Mouse (Mus musculus) stomach, embryonic 16.5 days (tissue): ENCODE data around the gene Actr1b. TPM values are rescaled to one million over a fixed set of nuclear protein-coding genes. Genes with fewer than 3 reads are reported as not detected.

Source experiments
- ATAC-seq: fragments of 200-750 bp; cut with Nextera tagmentation; 2 replicates; pipeline ENCODE4 v1.8.0; 2017; ENCODE audit warnings: moderate number of reproducible peaks, moderate TSS enrichment; ENCODE audit not compliant: insufficient read depth, low FRiP score
- H3K27ac ChIP-seq: fragments of 300-500 bp; sonication (generic); 2 replicates; pipeline ENCODE4 v1.5.1; 2014; ENCODE audit warnings: low read length
- H3K27me3 ChIP-seq: fragments of 300-500 bp; sonication (generic); 2 replicates; pipeline ENCODE4 v1.6.1; 2014; ENCODE audit warnings: low read length, control low read depth, mixed read lengths; ENCODE audit not compliant: control insufficient read depth, insufficient read depth
- H3K36me3 ChIP-seq: fragments of 300-500 bp; sonication (generic); 2 replicates; pipeline ENCODE4 v1.6.1; 2014; ENCODE audit warnings: low read length; ENCODE audit not compliant: control insufficient read depth, insufficient read depth
- H3K4me1 ChIP-seq: fragments of 300-500 bp; sonication (generic); 2 replicates; pipeline ENCODE4 v1.6.1; 2014; ENCODE audit warnings: low read length, control low read depth, mixed read lengths; ENCODE audit not compliant: control insufficient read depth, insufficient read depth
- H3K4me2 ChIP-seq: fragments of 300-500 bp; sonication (generic); 2 replicates; pipeline ENCODE4 v1.6.1; 2014; ENCODE audit warnings: low read depth, low read length, mixed read lengths
- H3K4me3 ChIP-seq: fragments of 300-500 bp; sonication (generic); replicated peaks from 2 replicates; pipeline ENCODE4 v1.5.1; 2014; ENCODE audit warnings: mild to moderate bottlenecking, low read length
- H3K9ac ChIP-seq: fragments of 300-500 bp; sonication (generic); 2 replicates; pipeline ENCODE4 v1.6.1; 2014; ENCODE audit warnings: low read length
- H3K9me3 ChIP-seq: fragments of 300-500 bp; sonication (generic); replicated peaks from 2 replicates; pipeline ENCODE4 v1.6.1; 2016; ENCODE audit warnings: low read length, control low read depth; ENCODE audit not compliant: control insufficient read depth
- WGBS: fragments of 180-500 bp; shearing (Covaris S2); extraction: QIAGEN DNeasy Blood & Tissue Kit; methylation state at CpG from one replicate; pipeline ENCODE4 v1.1.7; 2014; 5-methylcytosine and 5-hydroxymethylcytosine counted together
- polyA plus RNA-seq: library from polyadenylated mRNA; unstranded; fragments of >200 nt; fragmentation: Nextera tagmentation; extraction: Ambion mirVana; gene quantifications from 2 replicates; pipeline ENCODE4 v1.2.1, GENCODE M21; 2015

The Actr1b gene
- polyA plus RNA-seq: 95.3 and 103 TPM in 2 replicates

GRCm38 (mm10) chr1:36714311-36714710, at the start of gene Actr1b:
TSS of gene Actr1b (minus strand) at chr1:36714422.
- Histone ChIP-seq H3K27me3 (no peaks in the 10 kb centered on the region), H3K4me3 (no peak within 1 kb of the TSS), H3K9me3 (no peaks in the 10 kb centered on the region), H3K9ac (no peak within 1 kb of the TSS), H3K4me2 (no peak within 1 kb of the TSS), H3K27ac (no peak within 1 kb of the TSS), H3K4me1 (no peaks in the 10 kb centered on the region; the same call in 1 of the 2 replicates), H3K36me3 (no peaks in the 10 kb centered on the region)
- no peak for ATAC-seq
- WGBS: 72% methylated on average over 5 of the region's 5 CpGs

GRCm38 (mm10) chr1:36761568-36761967, 47.3 kb upstream of the Actr1b start, which contains the start of gene Zap70:
TSS of gene Zap70 (plus strand) at chr1:36761798.
- 87% methylated on average over 11 of the region's 11 CpGs for WGBS
- Histone ChIP-seq H3K4me2 (no peak within 1 kb of the TSS), H3K27ac (no peak within 1 kb of the TSS), H3K4me1 (no peaks in the 10 kb centered on the region), H3K27me3 (no peaks in the 10 kb centered on the region), H3K9me3 (no peaks in the 10 kb centered on the region), H3K36me3 (no peaks in the 10 kb centered on the region), H3K4me3 (no peak within 1 kb of the TSS), H3K9ac (no peak within 1 kb of the TSS)
- no peak for ATAC-seq

- 87% methylated on average over 8 of the region's 8 CpGs for WGBS
- H3K4me2 ChIP-seq: no peak overlapping the region
- ATAC-seq: no peak
- H3K9ac ChIP-seq: no peak overlapping the region
- no peak overlapping the region for H3K4me3 ChIP-seq
- H3K27me3 ChIP-seq: no peaks in the 10 kb centered on the region
- H3K27ac ChIP-seq: no peak overlapping the region
- H3K4me1 ChIP-seq: no peaks in the 10 kb centered on the region
- H3K9me3 ChIP-seq: no peaks in the 10 kb centered on the region
- no peaks in the 10 kb centered on the region for H3K36me3 ChIP-seq
These were observed 46.8 kb upstream of the Actr1b start for GRCm38 (mm10) chr1:36761061-36761460.

- H3K4me2 ChIP-seq: no peak overlapping the region
These were observed 46.2 kb upstream of the Actr1b start for GRCm38 (mm10) chr1:36760401-36760800.

GRCm38 (mm10) chr1:36759076-36759475, 44.9 kb upstream of the Actr1b start:
- Histone ChIP-seq H3K27ac (no peak overlapping the region), H3K4me3 (no peak overlapping the region), H3K4me2 (no peak overlapping the region), H3K36me3 (no peaks in the 10 kb centered on the region), H3K27me3 (no peaks in the 10 kb centered on the region), H3K4me1 (no peaks in the 10 kb centered on the region), H3K9me3 (no peaks in the 10 kb centered on the region), H3K9ac (no peak overlapping the region)
- 84% methylated on average over 18 of the region's 18 CpGs for WGBS
- ATAC-seq: no peak

More at GRCm38 (mm10) chr1:36760401-36760800, 46.2 kb upstream of the Actr1b start:
- H3K27me3 ChIP-seq: no peaks in the 10 kb centered on the region
- H3K9me3 ChIP-seq: no peaks in the 10 kb centered on the region
- H3K4me3 ChIP-seq: no peak overlapping the region
- no peak overlapping the region for H3K9ac ChIP-seq
- no peaks in the 10 kb centered on the region for H3K4me1 ChIP-seq
- WGBS: 79% methylated on average over 9 of the region's 9 CpGs
- no peak for ATAC-seq
- no peak overlapping the region for H3K27ac ChIP-seq
- H3K36me3 ChIP-seq: no peaks in the 10 kb centered on the region

- ATAC-seq: no peak
- Histone ChIP-seq H3K4me2 (no peak overlapping the region), H3K36me3 (no peaks in the 10 kb centered on the region), H3K4me1 (no peaks in the 10 kb centered on the region), H3K4me3 (no peak overlapping the region), H3K27me3 (no peaks in the 10 kb centered on the region), H3K9ac (no peak overlapping the region), H3K9me3 (no peaks in the 10 kb centered on the region), H3K27ac (no peak overlapping the region)
- whole genome bisulfite sequencing: 78% methylated on average over 9 of the region's 9 CpGs
These were observed 44.3 kb upstream of the Actr1b start for GRCm38 (mm10) chr1:36758553-36758952.

- no peak overlapping the region for H3K27ac ChIP-seq
- H3K4me1 ChIP-seq: no peaks in the 10 kb centered on the region
- no peak overlapping the region for H3K4me3 ChIP-seq
- H3K4me2 ChIP-seq: no peak overlapping the region
- H3K9ac ChIP-seq: no peak overlapping the region
- WGBS: 70% methylated on average over 6 of the region's 6 CpGs
- no peak for ATAC-seq
- H3K36me3 ChIP-seq: no peaks in the 10 kb centered on the region
- no peaks in the 10 kb centered on the region for H3K27me3 ChIP-seq
- no peaks in the 10 kb centered on the region for H3K9me3 ChIP-seq
These were observed 39.9 kb upstream of the Actr1b start for GRCm38 (mm10) chr1:36753932-36754675.

GRCm38 (mm10) chr1:36746452-36746851, 32.2 kb upstream of the Actr1b start:
- H3K36me3 ChIP-seq: no peaks in the 10 kb centered on the region
- no peak overlapping the region for H3K9ac ChIP-seq
- no peaks in the 10 kb centered on the region for H3K27me3 ChIP-seq
- H3K4me2 ChIP-seq: no peak overlapping the region
- H3K9me3 ChIP-seq: no peaks in the 10 kb centered on the region
- no peak overlapping the region for H3K27ac ChIP-seq
- no peaks in the 10 kb centered on the region for H3K4me1 ChIP-seq
- 46% methylated on average over 15 of the region's 15 CpGs for WGBS
- H3K4me3 ChIP-seq: no peak overlapping the region
- ATAC-seq: no peak

- Histone ChIP-seq H3K9ac (no peak overlapping the region), H3K4me2 (no peak overlapping the region), H3K9me3 (no peaks in the 10 kb centered on the region), H3K4me3 (no peak overlapping the region), H3K27me3 (no peaks in the 10 kb centered on the region), H3K27ac (no peak overlapping the region), H3K36me3 (no peaks in the 10 kb centered on the region), H3K4me1 (no peaks in the 10 kb centered on the region)
- 69% methylated on average over 4 of the region's 4 CpGs for WGBS
- no peak for ATAC-seq
These were observed 31.4 kb upstream of the Actr1b start for GRCm38 (mm10) chr1:36745661-36746060.
